Mouse (Mus musculus) bone marrow macrophage, adult 2 months (primary cell): Measurements from ENCODE around the gene Fgfr2. TPM values are rescaled to one million over a fixed set of nuclear protein-coding genes. Genes with fewer than 3 reads are reported as not detected.
A peak's percentile ranks its signal among the peaks of the same experiment; 100 is the strongest.

Experiments used
- H3K27ac ChIP-seq: 2 replicates; pipeline ENCODE4 v1.5.1; 2012; ENCODE audit warnings: low read depth, low read length; ENCODE audit not compliant: insufficient read depth
- H3K4me1 ChIP-seq: 2 replicates; pipeline ENCODE4 v1.6.1; 2012; ENCODE audit warnings: low read length; ENCODE audit not compliant: control insufficient read depth, insufficient read depth
- H3K4me3 ChIP-seq: 2 replicates; pipeline ENCODE4 v1.5.1; 2012; ENCODE audit warnings: mild to moderate bottlenecking, low read length, moderate library complexity; ENCODE audit not compliant: insufficient read depth
- CTCF ChIP-seq: IDR thresholded peaks from 2 replicates; pipeline ENCODE4 v1.5.1; 2012; ENCODE audit warnings: low read depth, mild to moderate bottlenecking, low read length, moderate library complexity
- POLR2A ChIP-seq: IDR thresholded peaks from 2 replicates; pipeline ENCODE4 v1.6.1; 2012; ENCODE audit warnings: mild to moderate bottlenecking, low read depth, low read length, borderline replicate concordance
- polyA plus RNA-seq: library from polyadenylated mRNA; stranded (reverse); fragments of >200 nt; gene quantifications from 2 replicates; pipeline ENCODE4 v1.2.4, GENCODE M21; 2012; ENCODE audit not compliant: missing spikeins, insufficient read depth, insufficient read length

Gene Fgfr2
- polyA plus RNA-seq, 1 experiment, result 0.27 TPM

DNA sequence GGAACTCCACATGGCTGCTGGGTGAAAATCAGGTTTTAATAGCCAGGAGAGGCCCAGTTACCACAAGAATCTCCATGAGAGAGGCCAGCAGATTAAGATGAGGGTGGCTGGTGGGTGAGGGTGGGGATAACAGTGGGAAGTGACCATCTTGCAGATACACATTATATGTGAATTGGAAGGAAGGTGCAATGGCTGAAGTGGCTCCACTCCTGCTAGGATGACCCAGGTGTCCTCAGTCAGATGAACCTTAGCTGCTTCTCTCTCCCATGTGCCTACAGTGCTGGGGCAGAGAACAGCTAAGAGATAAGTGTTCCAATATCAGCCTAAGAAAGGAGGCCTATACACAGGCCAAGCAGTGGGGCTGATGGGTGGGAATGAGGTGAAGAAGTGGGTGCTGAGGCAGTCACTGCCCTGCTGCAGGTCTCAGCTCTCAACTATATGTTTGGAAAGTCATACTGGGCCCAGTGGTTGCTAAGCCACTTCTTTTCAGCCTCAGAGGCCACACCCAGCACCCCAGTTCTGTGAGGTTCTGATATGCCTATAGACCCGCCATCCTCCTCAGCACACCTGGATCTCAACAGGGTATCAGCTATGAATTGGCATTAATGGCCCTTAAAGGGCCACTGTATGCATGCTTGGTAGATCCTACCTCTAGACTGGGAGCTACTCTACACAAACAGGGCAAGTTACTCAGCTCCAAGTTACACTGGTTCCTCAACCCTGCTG lies 345.3 kb downstream of the Fgfr2 start:
- Histone ChIP-seq H3K27ac (no peak overlapping the region), H3K4me1 (peaks cover 31% of the 10 kb centered on the region), H3K4me3 (no peak overlapping the region)
- no peak for TF ChIP-seq POLR2A
- no peak for TF ChIP-seq CTCF

DNA sequence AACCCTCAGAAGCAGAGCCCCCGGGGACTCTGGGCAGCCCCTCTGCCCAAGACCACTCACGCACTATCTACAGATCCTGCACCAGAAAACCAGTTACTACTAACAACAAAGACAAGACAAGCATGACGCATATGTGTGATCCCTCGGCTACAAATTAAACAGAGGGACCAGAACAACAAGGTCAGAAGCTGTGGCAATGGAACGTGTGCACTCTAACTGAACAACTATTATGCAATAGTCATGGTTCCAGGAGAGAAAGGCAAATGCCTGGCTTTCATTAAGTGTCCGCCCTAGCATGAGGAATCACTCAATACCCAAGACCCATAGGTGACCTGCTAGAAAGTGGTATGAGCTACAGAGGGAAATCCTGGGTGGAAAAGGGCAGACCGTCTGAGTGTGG lies 346.0 kb downstream of the Fgfr2 start:
- TF ChIP-seq POLR2A, result no peak
- no peak for TF ChIP-seq CTCF
- H3K4me1 ChIP-seq, result peaks cover 29% of the 10 kb centered on the region

DNA sequence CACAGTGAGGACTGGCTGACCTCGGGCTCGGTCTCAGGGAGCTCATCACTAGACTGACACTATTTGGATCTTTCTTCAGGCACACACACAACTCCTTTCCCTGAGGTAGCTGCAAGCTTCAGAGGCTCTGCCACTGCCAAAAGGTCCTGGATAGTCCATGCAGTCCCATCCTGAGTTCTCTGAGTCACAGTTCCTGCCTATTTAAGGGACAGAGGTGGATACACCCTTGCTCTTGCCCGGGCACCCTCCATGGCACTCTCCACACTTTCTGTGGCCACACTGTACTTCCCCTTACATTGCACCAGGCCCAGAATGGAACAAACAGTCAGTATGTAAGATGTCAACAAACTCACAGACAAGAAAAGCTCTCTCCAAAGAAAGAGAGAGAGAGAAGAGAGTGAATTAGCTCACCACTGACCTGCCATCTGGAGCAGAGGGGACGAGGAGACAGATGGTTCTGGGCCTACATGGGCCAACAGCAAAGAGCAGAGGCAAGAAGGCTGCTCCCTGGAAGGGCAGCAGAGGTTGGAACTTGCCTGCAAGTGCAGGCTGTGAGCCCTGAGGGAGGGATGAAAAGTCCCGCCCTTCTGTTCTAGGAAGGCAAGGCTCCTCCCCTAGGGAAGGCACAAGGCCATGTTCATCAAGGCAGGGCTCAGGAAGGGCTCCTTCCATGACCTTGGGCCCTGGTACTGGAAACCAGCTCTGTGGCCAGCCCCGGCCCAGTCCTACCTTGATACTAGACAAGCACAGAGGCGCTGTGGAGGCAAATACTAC lies 346.6 kb downstream of the Fgfr2 start:
- Histone ChIP-seq H3K4me1 (peaks cover 29% of the 10 kb centered on the region), H3K27ac (peak overlapping the region; percentile 85), H3K4me3 (peak overlapping the region; percentile 26)
- no peak for TF ChIP-seq POLR2A
- no peak for TF ChIP-seq CTCF

More for the DNA sequence above, 346.0 kb downstream of the Fgfr2 start:
- peak overlapping the region; percentile 85 for H3K27ac ChIP-seq
- H3K4me3 ChIP-seq, result no peak overlapping the region

DNA sequence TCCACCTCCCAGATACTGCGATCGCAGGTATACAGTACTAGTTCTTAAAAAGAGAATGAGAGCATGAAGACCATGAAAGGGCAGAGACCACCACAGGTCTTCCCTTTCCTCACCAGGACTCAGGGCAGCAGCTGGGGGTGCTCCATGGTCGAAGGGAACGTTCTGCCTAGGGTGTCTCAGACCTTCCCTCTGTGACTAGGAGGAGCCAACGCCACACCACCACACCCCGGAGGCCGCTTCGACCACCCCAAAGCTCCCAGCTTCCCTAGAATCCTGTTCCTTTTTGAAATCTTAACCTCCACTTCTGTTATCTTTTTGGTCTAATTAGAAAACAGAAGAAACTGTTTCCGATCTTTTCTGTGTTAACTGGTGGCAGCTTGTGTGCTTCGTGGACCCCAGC lies 347.2 kb downstream of the Fgfr2 start:
- peak overlapping the region; percentile 85 for H3K27ac ChIP-seq
- peaks cover 29% of the 10 kb centered on the region for H3K4me1 ChIP-seq
- TF ChIP-seq CTCF (no peak), POLR2A (no peak)
- H3K4me3 ChIP-seq, result peak overlapping the region; percentile 16

DNA sequence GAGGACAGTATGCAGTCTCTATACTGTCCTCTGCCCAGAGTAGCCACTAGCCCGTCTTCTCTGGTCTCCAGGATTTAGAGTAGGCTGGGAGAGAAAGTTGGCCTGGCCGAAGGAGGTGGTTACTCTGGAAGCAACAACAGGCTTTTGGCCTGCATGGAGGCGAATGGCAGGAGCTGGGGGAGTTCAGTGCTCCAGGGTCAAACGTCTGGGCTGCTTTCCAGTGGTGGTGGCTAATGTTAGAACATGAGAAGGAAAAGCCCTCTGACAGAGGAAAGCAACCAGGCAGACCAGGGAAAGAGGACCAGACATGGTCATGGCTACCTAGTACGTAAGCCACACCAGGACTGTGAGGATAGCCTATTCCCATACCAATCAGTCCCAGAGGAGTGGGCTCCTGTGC lies 347.8 kb downstream of the Fgfr2 start:
- no peak for TF ChIP-seq CTCF
- no peak for TF ChIP-seq POLR2A
- Histone ChIP-seq H3K4me1 (peaks cover 29% of the 10 kb centered on the region), H3K4me3 (no peak overlapping the region), H3K27ac (no peak overlapping the region)

DNA sequence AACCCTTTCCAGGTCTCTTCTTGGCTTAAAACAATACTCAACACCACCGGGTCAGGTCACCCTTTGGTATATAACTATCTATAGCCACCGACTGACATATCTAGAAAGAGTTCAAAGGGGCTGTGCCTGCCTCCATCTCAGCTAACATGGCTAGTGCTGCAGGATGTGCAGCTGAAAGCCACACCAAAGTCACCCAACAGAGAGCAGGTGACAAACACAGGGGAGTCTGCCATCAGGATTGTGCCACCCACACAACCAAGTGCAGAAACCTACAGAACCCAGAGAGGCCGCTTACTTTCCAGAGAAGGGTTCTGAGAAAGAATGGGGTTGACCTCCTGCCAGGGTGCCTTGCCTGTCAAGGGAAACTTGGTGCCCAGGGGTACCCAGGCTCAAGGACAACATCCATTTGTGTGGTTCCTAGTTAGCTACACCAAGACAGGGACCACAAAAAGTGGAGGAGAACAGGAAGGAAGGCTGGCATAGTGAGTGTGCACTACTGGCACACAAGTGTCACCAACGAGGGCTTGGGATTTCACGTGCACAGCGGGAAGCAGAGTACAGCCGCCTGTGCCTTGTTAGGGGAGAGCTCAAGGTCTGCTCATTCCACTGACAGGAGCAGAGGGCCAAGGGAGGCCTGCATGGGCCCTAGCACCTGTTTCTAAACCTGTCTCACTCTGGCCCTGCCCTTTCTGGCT lies 350.0 kb downstream of the Fgfr2 start:
- no peak overlapping the region for H3K27ac ChIP-seq
- no peak overlapping the region for H3K4me3 ChIP-seq
- peaks cover 31% of the 10 kb centered on the region for H3K4me1 ChIP-seq
- TF ChIP-seq POLR2A (no peak), CTCF (no peak)

DNA sequence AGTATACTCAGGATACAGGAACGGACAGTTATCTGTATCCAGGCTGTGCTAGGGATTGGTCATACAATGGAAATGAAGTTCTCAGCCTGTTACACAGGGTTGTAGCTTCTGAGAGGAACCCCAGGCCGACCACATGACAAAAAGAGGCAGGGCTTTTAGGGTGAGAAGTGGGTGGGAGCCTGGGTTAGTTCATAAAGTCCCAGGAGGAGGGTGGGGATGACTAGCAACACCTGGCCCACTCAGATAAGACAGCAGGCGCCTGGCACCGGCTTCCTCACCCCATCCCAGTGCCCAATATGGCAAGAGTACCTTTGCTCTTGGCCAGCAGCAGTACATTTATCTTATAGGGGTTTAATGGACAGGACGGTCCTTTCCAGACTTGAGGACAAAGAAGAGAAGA lies 350.7 kb downstream of the Fgfr2 start:
- TF ChIP-seq POLR2A, result no peak
- no peak for TF ChIP-seq CTCF
- peaks cover 25% of the 10 kb centered on the region for H3K4me1 ChIP-seq
- no peak overlapping the region for H3K27ac ChIP-seq
- H3K4me3 ChIP-seq, result no peak overlapping the region

DNA sequence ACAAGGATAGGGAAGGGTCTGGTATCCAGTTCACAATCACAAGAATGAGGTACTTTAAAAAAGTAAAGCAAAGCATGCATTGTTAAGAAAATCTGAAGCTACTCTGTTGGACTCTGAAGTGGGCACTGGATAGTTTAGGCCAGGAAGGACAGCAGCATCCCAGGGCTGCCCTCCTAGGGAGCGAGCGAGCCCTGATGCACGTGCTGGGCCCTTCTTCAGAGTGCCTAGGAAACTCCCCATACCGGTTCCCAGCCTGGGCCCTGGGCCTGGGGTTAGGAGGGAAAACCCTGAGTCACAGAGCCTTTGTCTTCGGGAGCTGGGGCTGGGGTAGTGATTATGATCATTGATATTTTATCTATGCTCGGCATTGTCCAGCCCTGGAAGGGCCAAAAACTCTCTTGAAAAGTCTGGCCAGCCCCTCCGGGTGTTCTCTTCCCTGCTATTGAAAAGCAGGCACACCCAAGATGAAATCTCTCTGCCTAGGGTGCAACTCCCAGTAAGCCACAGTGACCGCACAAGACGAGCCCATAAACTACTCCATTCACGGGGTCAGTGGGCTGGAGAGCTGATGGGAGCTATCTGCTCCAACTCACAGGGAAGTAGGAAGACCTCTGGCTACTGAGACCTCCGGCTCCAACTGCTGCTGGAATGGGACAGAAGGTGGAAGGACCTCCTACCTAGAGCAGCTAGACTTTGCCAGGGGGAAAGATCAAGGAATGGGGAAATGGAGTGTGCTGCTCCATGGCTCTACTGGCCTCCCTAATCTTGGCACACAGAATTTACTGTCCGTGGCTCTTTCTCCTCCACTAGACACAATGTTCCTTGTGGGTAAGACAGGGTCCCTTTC lies 354.4 kb downstream of the Fgfr2 start:
- Histone ChIP-seq H3K4me3 (no peak overlapping the region), H3K4me1 (peaks cover 32% of the 10 kb centered on the region), H3K27ac (no peak overlapping the region)
- TF ChIP-seq POLR2A, result no peak
- no peak for TF ChIP-seq CTCF

DNA sequence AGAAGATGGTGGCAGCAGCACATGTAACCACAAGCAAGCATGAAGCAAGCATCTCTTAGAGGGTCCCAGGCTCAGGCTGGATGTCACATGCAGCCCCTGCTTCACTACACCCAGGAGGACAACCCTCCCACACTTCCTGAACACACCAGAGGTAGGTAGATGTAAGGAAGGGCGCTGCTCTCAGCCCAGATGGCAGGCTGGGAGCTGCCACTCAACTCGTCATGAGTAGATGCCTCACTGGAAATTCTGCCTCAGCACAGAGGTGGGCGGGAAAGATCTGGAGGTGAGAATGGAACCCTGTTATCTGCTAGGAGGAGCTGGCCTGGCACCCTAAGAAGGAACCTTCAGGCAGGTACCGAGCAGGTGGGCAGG lies 355.2 kb downstream of the Fgfr2 start:
- Histone ChIP-seq H3K4me1 (peaks cover 38% of the 10 kb centered on the region), H3K4me3 (no peak overlapping the region), H3K27ac (no peak overlapping the region)
- TF ChIP-seq POLR2A (no peak), CTCF (no peak)
